Mouse (Mus musculus): ENCODE data around the gene Ptk7.

GRCm38 (mm10) chr17:46613229-46613628, 16.1 kb downstream of the Ptk7 start:
- TF ChIP-seq POLR2A (IDR thresholded peaks at IDR 0.05; ENCODE audit: control insufficient read depth, extremely low read depth, insufficient read depth, low read length, poor library complexity) (no peak), CTCF (IDR thresholded peaks at IDR 0.05; ENCODE audit: borderline replicate concordance, control insufficient read depth, extremely low read depth, insufficient read depth, low read length, poor library complexity) (no peak)
